Comparison of ENCODE assay signal across 10 mouse cellular contexts in the genomic region with DNA sequence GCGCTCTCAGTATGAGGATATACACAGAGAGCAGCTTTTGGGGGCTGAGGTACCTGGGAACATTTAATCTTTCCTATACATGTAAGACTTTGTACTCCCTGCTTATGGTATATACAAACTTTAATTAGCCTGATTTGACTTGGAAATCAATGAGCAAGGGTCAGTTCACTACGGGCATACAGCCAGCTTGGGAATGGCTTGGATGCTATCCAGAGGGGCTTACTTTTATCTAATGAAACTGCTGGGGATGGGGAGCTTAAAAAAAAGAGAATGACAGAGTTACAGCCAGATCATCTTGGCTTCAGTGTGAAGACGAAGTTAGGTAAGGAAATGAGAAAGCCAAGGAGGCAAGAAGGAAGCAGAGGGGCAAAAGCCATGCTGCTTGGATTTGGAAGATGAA. TPM values are rescaled to one million over a fixed set of nuclear protein-coding genes. Genes with fewer than 3 reads are reported as not detected.
DNase-seq lines count a peak whose midpoint lies in the region; ATAC-seq and TF ChIP-seq lines count a peak whose summit lies in the region.
"Had no signal": no experiment of that assay in that cellular context is flagged by ENCODE, and none has a peak within 500 bp of the region (broad histone marks: within the 10 kb centered on the region; RNA-seq: fewer than 3 reads in every experiment).

No protein-coding gene starts in this region.

- H3K36me3 ChIP-seq in forebrain, embryonic 11.5 days (ENCODE audit: control insufficient read depth, insufficient read depth, low read length) = no peaks in the 10 kb centered on the region; the same call in 1 of the 2 replicates
- H3K36me3 ChIP-seq in kidney, embryonic 15.5 days = peaks cover 11% of the 10 kb centered on the region
- H3K36me3 ChIP-seq in midbrain, postnatal 0 days (ENCODE audit: insufficient read depth, low read length) = peaks cover 3% of the 10 kb centered on the region; the same call in 1 of the 2 replicates

- WGBS in forebrain, embryonic 11.5 days = 44% methylated on average over 3 of the region's 3 CpGs
- WGBS in kidney, embryonic 15.5 days = 38% methylated on average over 3 of the region's 3 CpGs
- 27% methylated on average over 3 of the region's 3 CpGs for WGBS in midbrain, postnatal 0 days

- no peak for TF ChIP-seq CTCF in layer of hippocampus, adult 2 months (conservative IDR thresholded peaks at IDR 0.05)
- TF ChIP-seq CTCF in midbrain, postnatal 0 days (IDR thresholded peaks at IDR 0.05) = no peak

- H3K4me1 ChIP-seq in forebrain, embryonic 11.5 days (replicated peaks; ENCODE audit: control insufficient read depth, insufficient read depth, low read length) = peaks cover 16% of the 10 kb centered on the region
- H3K4me1 ChIP-seq in kidney, embryonic 15.5 days = peaks cover 27% of the 10 kb centered on the region
- H3K4me1 ChIP-seq in midbrain, postnatal 0 days (ENCODE audit: insufficient read depth, low read length) = peaks cover 17% of the 10 kb centered on the region

- peak overlapping the region; percentile 40 for H3K4me2 ChIP-seq in forebrain, embryonic 11.5 days (ENCODE audit: low read depth, low read length, severe bottlenecking)
- H3K4me2 ChIP-seq in kidney, embryonic 15.5 days = peak overlapping the region; percentile 52
- peak overlapping the region; percentile 66 for H3K4me2 ChIP-seq in midbrain, postnatal 0 days (ENCODE audit: low read depth, low read length, poor library complexity, severe bottlenecking)

- no peaks in the 10 kb centered on the region for H3K9me3 ChIP-seq in forebrain, embryonic 11.5 days (ENCODE audit: control insufficient read depth, low read length)
- no peaks in the 10 kb centered on the region for H3K9me3 ChIP-seq in kidney, embryonic 15.5 days (replicated peaks)
- H3K9me3 ChIP-seq in midbrain, postnatal 0 days (ENCODE audit: low read length) = no peaks in the 10 kb centered on the region

- intact Hi-C loops in left cerebral cortex, postnatal 14 days (cut with DNase I) = no loop called here

- H3K9ac ChIP-seq in forebrain, embryonic 11.5 days (ENCODE audit: low read length) = peak overlapping the region; percentile 4; the same call in 1 of the 2 replicates
- H3K9ac ChIP-seq in kidney, embryonic 15.5 days = 0 out of 2 replicates have a peak overlapping the region, but pooled peaks have one; percentile 2
- H3K9ac ChIP-seq in midbrain, postnatal 0 days (replicated peaks; ENCODE audit: low read length, poor library complexity, severe bottlenecking) = peak overlapping the region; percentile 24; the same call in 1 of the 2 replicates

- H3K4me3 ChIP-seq in layer of hippocampus, adult 2 months = peak overlapping the region; percentile 91
- peak overlapping the region; percentile 25 for H3K4me3 ChIP-seq in forebrain, embryonic 11.5 days (ENCODE audit: low read depth, low read length)
- H3K4me3 ChIP-seq in kidney, embryonic 15.5 days (replicated peaks) = peak overlapping the region; percentile 34
- peak overlapping the region; percentile 36 for H3K4me3 ChIP-seq in midbrain, postnatal 0 days (ENCODE audit: low read depth, low read length)

- no peaks in the 10 kb centered on the region for H3K27me3 ChIP-seq in forebrain, embryonic 11.5 days (ENCODE audit: control insufficient read depth, insufficient read depth, low read length)
- H3K27me3 ChIP-seq in kidney, embryonic 15.5 days = no peaks in the 10 kb centered on the region
- no peaks in the 10 kb centered on the region for H3K27me3 ChIP-seq in midbrain, postnatal 0 days (ENCODE audit: insufficient read depth, low read length)

- no peak for DNase-seq in layer of hippocampus, adult 2 months (ENCODE audit: low spot score in 2 of 2)
- no peak for DNase-seq in layer of hippocampus, adult 8-10 months (ENCODE audit: low spot score in 2 of 2)
- DNase-seq in forebrain, embryonic 11.5 days (ENCODE audit: low spot score) = no peak
- DNase-seq in midbrain, postnatal 0 days (ENCODE audit: low spot score) = peak; percentile 17
- no peak for DNase-seq in frontal cortex, postnatal 10 days (ENCODE audit: low spot score in 2 of 2)
- no peak for DNase-seq in left cerebral cortex, postnatal 14 days (ENCODE audit: low spot score in 2 of 2)
- DNase-seq in embryo, embryonic 9.5 days (ENCODE audit: extremely low spot score) = no peak

- H3K27ac ChIP-seq in layer of hippocampus, adult 2 months = no peak overlapping the region
- no peak overlapping the region for H3K27ac ChIP-seq in forebrain, embryonic 11.5 days (ENCODE audit: low read depth, low read length)
- H3K27ac ChIP-seq in kidney, embryonic 15.5 days = no peak overlapping the region
- no peak overlapping the region for H3K27ac ChIP-seq in midbrain, postnatal 0 days (ENCODE audit: low read depth, low read length)

- no peak for ATAC-seq in forebrain, embryonic 11.5 days (replicated peaks; ENCODE audit: low FRiP score)
- no peak for ATAC-seq in kidney, embryonic 15.5 days (replicated peaks; ENCODE audit: low FRiP score)
- ATAC-seq in midbrain, postnatal 0 days (ENCODE audit: low FRiP score) = no peak

RNA-seq across cellular contexts. Expression of a gene that starts 2.9 kb away (rescaled TPM):
- total RNA-seq in layer of hippocampus, adult 2 months (2021) = 10 to 100 TPM; 28.3 to 30.9 TPM
- total RNA-seq in layer of hippocampus, adult 8-10 months (2022) = 10 to 100 TPM; 28.6 to 32.6 (median 28.9) TPM
- polyA plus RNA-seq in forebrain, embryonic 11.5 days (2014; fragmentation: Nextera tagmentation; extraction: Ambion mirVana) = 18.3 and 21.0 TPM in 2 replicates
- 9.0 and 9.7 TPM in 2 replicates for polyA plus RNA-seq in kidney, embryonic 15.5 days (2015; fragmentation: Nextera tagmentation; extraction: Ambion mirVana)
- total RNA-seq in midbrain, postnatal 0 days (2014; rRNA removed) = 54.5 and 65.1 TPM in 2 replicates
- polyA plus RNA-seq in midbrain, postnatal 0 days (2015; fragmentation: Nextera tagmentation; extraction: Ambion mirVana) = 11.9 and 13.2 TPM in 2 replicates
- 10 to 100 TPM; 28.3 to 30.4 TPM for total RNA-seq in left cerebral cortex, postnatal 14 days (2021)

RNA-seq across cellular contexts. Expression of a gene that starts 29.6 kb away (rescaled TPM):
- total RNA-seq in layer of hippocampus, adult 2 months (2021) = under 1 TPM; 0.64 to 0.88 TPM
- total RNA-seq in layer of hippocampus, adult 8-10 months (2022) = under 1 TPM; 0.26 to 0.96 (median 0.28) TPM
- 33.1 and 34.3 TPM in 2 replicates for polyA plus RNA-seq in forebrain, embryonic 11.5 days (2014; fragmentation: Nextera tagmentation; extraction: Ambion mirVana)
- 15.8 and 16.7 TPM in 2 replicates for polyA plus RNA-seq in kidney, embryonic 15.5 days (2015; fragmentation: Nextera tagmentation; extraction: Ambion mirVana)
- total RNA-seq in midbrain, postnatal 0 days (2014; rRNA removed) = 2.7 and 4.0 TPM in 2 replicates
- 0.65 and 0.75 TPM in 2 replicates for polyA plus RNA-seq in midbrain, postnatal 0 days (2015; fragmentation: Nextera tagmentation; extraction: Ambion mirVana)
- total RNA-seq in left cerebral cortex, postnatal 14 days (2021) = 1 to 10 TPM in 1 of 2 experiments, under 1 TPM in 1; 0.95 to 1.4 TPM

RNA-seq across cellular contexts. Expression of a gene that starts 48.1 kb away (rescaled TPM):
- total RNA-seq in layer of hippocampus, adult 2 months (2021) = under 1 TPM; 0.32 to 0.82 TPM
- under 1 TPM; 0.52 to 0.73 (median 0.65) TPM for total RNA-seq in layer of hippocampus, adult 8-10 months (2022)
- polyA plus RNA-seq in forebrain, embryonic 11.5 days (2014; fragmentation: Nextera tagmentation; extraction: Ambion mirVana) = 2.0 and 2.1 TPM in 2 replicates
- polyA plus RNA-seq in kidney, embryonic 15.5 days (2015; fragmentation: Nextera tagmentation; extraction: Ambion mirVana) = 0.23 and 0.28 TPM in 2 replicates
- 3.0 and 7.9 TPM in 2 replicates for total RNA-seq in midbrain, postnatal 0 days (2014; rRNA removed)
- polyA plus RNA-seq in midbrain, postnatal 0 days (2015; fragmentation: Nextera tagmentation; extraction: Ambion mirVana) = 1.1 and 1.8 TPM in 2 replicates
- total RNA-seq in left cerebral cortex, postnatal 14 days (2021) = under 1 TPM; 0.68 to 0.97 TPM
- total RNA-seq: common myeloid progenitor, adult 5-6 weeks; monocyte, adult 5-6 weeks had no signal

Comparison
In these comparisons a context has a peak if more than half of its experiments do, and no peak if none do; other contexts are left out.
1. H3K4me3 ChIP-seq: peak in every context shown above with its lines; median percentile 91 in layer of hippocampus, adult 2 months; 36 in midbrain, postnatal 0 days; 34 in kidney, embryonic 15.5 days; 25 in forebrain, embryonic 11.5 days.